Mouse (Mus musculus) colon, adult 2 months (tissue): ENCODE measurements around the gene Thpo. TPM values are rescaled to one million over a fixed set of nuclear protein-coding genes. Genes with fewer than 3 reads are reported as not detected.

Experiments
- polyA plus RNA-seq: library from polyadenylated mRNA; depleted of rRNA; stranded (reverse); fragments of >200 nt; gene quantifications from 2 replicates; pipeline ENCODE4 v1.2.3, GENCODE M21; 2012; rRNA removed

The Thpo gene
- 4.9 and 5.2 TPM in 2 replicates for polyA plus RNA-seq

DNA sequence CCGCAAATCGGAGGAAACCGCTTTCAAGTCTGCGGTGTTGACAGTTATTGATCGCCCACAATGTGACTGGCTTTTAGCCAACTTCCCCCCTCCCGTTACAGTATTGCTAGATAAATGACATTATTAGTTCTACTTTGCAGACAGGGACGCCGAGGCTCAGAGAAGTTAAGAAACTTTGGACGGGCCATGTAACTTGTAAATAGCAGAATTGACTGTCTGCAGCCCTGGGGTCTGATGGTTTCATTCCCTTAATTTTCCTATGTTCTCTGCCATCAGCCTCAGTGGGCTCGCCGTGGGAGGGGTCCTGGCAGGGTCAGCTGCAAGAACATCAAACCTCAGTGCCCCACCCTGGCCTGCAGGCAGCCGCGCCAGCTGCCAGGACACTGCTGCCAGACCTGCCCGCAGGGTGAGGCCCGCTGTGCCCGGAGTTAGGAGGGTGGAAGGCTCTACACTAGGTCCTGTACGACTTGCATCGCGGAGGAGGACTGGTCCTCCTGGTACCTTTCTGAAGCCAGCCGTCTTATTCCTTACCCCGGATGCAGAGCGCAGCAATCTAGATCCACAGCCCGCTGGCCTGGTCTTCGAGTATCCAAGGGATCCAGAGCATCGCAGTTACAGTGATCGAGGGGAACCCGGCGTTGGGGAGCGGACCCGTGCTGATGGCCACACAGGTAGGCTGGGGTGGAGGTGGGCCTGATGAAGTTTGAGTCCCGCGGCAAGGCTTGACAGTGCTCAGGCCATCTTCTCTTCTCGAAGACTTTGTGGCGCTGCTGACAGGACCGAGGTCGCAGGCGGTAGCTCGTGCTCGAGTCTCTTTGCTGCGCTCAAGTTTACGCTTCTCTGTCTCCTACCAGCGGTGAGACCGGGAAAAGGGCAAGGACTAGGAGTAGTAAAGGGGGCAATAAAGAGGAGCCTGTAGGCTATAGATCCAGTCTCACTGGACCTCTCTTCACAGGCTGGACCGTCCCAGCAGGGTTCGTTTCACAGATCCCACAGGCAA is at the start of gene Thpo:
TSS of gene Thpo (minus strand) at position 781 of the 1,000 bp plus-strand sequence.

GRCm38 (mm10) chr16:20732925-20733730 is 1.2 kb downstream of the Thpo start, which contains the start of gene Chrd:
Gene Chrd, plus strand, starts transcription at chr16:20733127.

GRCm38 (mm10) chr16:20717181-20717977 is 16.9 kb downstream of the Thpo start, which contains the start of the genes Polr2h and Clcn2:
Gene Polr2h, plus strand, starts transcription at chr16:20717665.
Gene Clcn2, minus strand, starts transcription at chr16:20717746.

DNA sequence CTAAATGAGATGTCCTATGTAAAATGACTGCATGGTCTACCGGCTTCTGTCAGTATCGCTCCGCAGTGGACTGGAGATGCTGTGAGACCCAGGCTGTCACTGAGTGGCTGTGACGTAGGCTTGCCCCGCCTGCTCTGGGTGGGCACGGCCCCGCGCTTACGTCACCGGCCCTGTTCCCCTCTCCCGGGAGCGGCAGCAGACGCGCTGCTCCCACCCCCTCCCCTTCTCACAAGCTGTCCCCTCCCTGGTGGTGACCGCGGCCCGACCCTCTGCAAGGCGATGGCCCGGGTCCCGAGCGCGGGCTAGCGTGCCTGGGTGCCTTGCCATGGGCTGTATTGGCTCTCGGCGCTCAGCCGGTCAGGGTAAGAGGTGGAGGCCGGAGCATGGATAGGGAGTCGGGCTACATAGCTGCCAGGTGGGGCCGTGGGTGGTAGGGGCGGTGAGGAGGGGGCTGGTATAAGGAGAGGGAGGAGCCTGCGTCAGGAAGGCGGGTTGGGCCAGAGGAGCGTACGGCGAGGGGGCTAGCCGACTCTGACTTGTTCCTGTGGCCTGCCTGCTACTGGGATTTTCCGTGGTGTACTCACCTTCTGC is 41.1 kb downstream of the Thpo start, which contains the start of gene Fam131a:
TSS of gene Fam131a (plus strand) at position 131 of the 591 bp plus-strand sequence.

Other genes with a start within 250 kb of the Thpo start
- 19.7 and 21.3 TPM in 2 replicates for gene Eif2b5, start 235.7 kb downstream of the Thpo start, polyA plus RNA-seq
- 43.4 and 49.8 TPM in 2 replicates for gene Dvl3, start 217.5 kb downstream of the Thpo start, polyA plus RNA-seq
- 324 and 397 TPM in 2 replicates for gene Ap2m1, start 199.0 kb downstream of the Thpo start, polyA plus RNA-seq
- gene Abcf3, start 185.9 kb downstream of the Thpo start, polyA plus RNA-seq = 25.3 TPM in 2 replicates
- 8.2 and 10.1 TPM in 2 replicates for gene Vwa5b2, start 145.0 kb downstream of the Thpo start, polyA plus RNA-seq
- gene Eef1akmt4, start 122.9 kb downstream of the Thpo start, polyA plus RNA-seq = 17.0 and 23.3 TPM in 2 replicates
- 0.15 TPM in 1 of 2 replicates, not detected in the other for gene Gm49333, start 122.9 kb downstream of the Thpo start, polyA plus RNA-seq
- gene Alg3, start 122.8 kb downstream of the Thpo start, polyA plus RNA-seq = 20.1 and 22.8 TPM in 2 replicates
- 5.9 and 8.5 TPM in 2 replicates for gene Camk2n2, start 113.2 kb downstream of the Thpo start, polyA plus RNA-seq
- 1.2 and 1.3 TPM in 2 replicates for gene Ece2, start 104.7 kb downstream of the Thpo start, polyA plus RNA-seq
- 50.0 and 55.4 TPM in 2 replicates for gene Psmd2, start 82.9 kb downstream of the Thpo start, polyA plus RNA-seq
- gene Eif4g1, start 66.2 kb downstream of the Thpo start, polyA plus RNA-seq = 370 and 429 TPM in 2 replicates
- 7.1 and 9.6 TPM in 2 replicates for gene Fam131a, start 41.3 kb downstream of the Thpo start, polyA plus RNA-seq
- 11.0 and 13.5 TPM in 2 replicates for gene Polr2h, start 16.8 kb downstream of the Thpo start, polyA plus RNA-seq
- 301 and 332 TPM in 2 replicates for gene Clcn2, start 16.8 kb downstream of the Thpo start, polyA plus RNA-seq
- 11.5 and 15.7 TPM in 2 replicates for gene Chrd, start 1.4 kb downstream of the Thpo start, polyA plus RNA-seq